Mouse (Mus musculus) megakaryocyte-erythroid progenitor cell, adult 5 weeks (primary cell): ENCODE results near the gene Fam90a1b. TPM values are rescaled to one million over a fixed set of nuclear protein-coding genes. Genes with fewer than 3 reads are reported as not detected.

ENCODE experiments used
- polyA plus RNA-seq: library from polyadenylated mRNA; stranded (reverse); fragments of >175 nt; gene quantifications from 2 replicates; pipeline ENCODE4 v1.2.3, GENCODE M21; 2012

Fam90a1b gene
- polyA plus RNA-seq: not detected in 2 replicates

DNA sequence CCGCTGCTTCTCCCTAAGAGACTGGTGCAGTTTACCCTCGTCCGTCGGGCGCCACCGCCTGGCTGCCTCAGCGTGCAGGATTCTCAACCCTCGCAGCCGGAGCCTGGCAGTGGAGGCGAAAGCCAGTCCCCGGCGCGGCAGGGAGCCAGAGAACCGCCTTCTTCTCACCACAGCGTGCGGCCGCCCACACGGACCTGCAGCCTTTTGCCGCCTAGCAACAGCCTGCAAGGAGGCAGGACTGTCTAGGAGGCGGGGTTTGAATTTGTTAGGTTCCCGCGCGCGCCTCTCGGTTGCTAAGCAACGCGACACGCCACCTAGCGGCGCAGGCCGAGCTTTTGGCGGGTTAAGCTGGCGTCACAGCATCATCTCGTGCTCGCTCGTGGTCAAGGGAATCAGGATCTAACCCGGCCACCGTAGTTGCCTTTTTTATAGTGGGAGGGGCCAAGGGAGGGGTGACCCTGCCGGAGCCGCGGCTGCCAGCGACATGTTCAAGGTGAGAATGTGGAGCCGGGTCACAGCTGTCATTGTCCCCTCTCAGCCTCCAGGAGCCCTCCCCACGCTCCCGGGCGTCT lies at the start of gene Fam90a1b, which contains the start of gene Apoo:
Gene Fam90a1b, minus strand, starts transcription at position 108 of the 572 bp plus-strand sequence.
Gene Apoo, plus strand, starts transcription at position 448 of the 572 bp plus-strand sequence.

Other genes with a start within 250 kb of the Fam90a1b start
- gene Zfx, start 243.1 kb downstream of the Fam90a1b start, polyA plus RNA-seq: 2.2 and 4.7 TPM in 2 replicates
- 21.4 and 24.7 TPM in 2 replicates for gene Eif2s3x, start 153.9 kb downstream of the Fam90a1b start, polyA plus RNA-seq
- 35.2 and 39.1 TPM in 2 replicates for gene Klhl15, start 132.2 kb downstream of the Fam90a1b start, polyA plus RNA-seq
- gene Apoo, start 340 bp upstream of the Fam90a1b start, polyA plus RNA-seq: 1.2 and 1.6 TPM in 2 replicates
- 6.7 and 10.4 TPM in 2 replicates for gene Maged1, start 175.4 kb upstream of the Fam90a1b start, polyA plus RNA-seq